Mouse (Mus musculus) midbrain, embryonic 15.5 days (tissue): ENCODE results near the gene Pkd1l1. TPM values are rescaled to one million over a fixed set of nuclear protein-coding genes. Genes with fewer than 3 reads are reported as not detected.

ENCODE experiments used
- polyA plus RNA-seq: library from polyadenylated mRNA; unstranded; fragments of >200 nt; fragmentation: Nextera tagmentation; extraction: Ambion mirVana; gene quantifications from 2 replicates; pipeline ENCODE4 v1.2.1, GENCODE M21; 2015

Gene Pkd1l1
- polyA plus RNA-seq, 1 experiment from 2014 or later = 0.27 TPM

Other genes with a start within 250 kb of the Pkd1l1 start
- 7.9 and 9.2 TPM in 2 replicates for gene Hus1, start 37.9 kb upstream of the Pkd1l1 start, polyA plus RNA-seq
- gene Gm11992, start 75.3 kb upstream of the Pkd1l1 start, polyA plus RNA-seq = 1.6 and 2.1 TPM in 2 replicates
- 0.14 TPM in 1 of 2 replicates, not detected in the other for gene Sun3, start 75.7 kb upstream of the Pkd1l1 start, polyA plus RNA-seq
- 1.3 and 2.0 TPM in 2 replicates for gene Upp1, start 144.8 kb upstream of the Pkd1l1 start, polyA plus RNA-seq
- gene Abca13, start 218.7 kb upstream of the Pkd1l1 start, polyA plus RNA-seq = 0.03 and 0.05 TPM in 2 replicates